ENCODE assay signal across 9 mouse cellular contexts in the genomic region with DNA sequence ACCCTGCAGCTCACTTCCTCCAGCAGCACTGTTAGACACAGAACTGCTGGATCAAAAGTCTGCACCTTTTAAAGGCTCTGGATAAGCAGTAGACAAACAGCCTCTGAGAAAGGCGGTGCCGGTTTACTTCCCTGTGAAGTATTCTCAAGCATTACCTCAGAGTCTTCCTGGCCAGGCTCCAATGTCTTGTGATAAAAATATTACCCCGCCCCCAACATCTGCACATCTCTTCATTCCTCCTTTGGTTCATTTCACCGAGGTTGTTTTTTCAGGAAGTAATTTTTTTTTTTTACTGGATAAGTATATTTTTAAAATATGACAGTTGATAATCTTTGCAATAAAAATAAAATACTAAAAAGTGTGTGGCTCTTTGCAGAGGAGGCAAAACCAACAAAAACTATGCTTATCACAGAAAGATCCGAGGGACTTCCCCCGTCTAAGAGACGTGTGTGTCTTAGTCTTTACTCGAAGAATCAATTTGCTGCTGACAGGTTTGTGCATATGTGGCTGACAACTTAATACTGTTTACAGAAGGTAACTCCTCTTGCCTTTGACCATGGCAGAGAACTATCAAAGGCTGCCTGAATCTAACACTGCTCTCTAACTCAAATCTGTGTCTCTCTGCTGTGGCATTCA.
DNase-seq lines count a peak whose midpoint lies in the region; ATAC-seq and TF ChIP-seq lines count a peak whose summit lies in the region.
"Had no signal": no experiment of that assay in that cellular context is flagged by ENCODE, and none has a peak within 500 bp of the region (broad histone marks: within the 10 kb centered on the region; RNA-seq: fewer than 3 reads in every experiment).

No protein-coding gene starts in this region.

- peak; percentile 58 to 66 for DNase-seq in heart, adult 2 months
- no peak for DNase-seq in heart, embryonic 10.5 days (ENCODE audit: low spot score)
- peak; percentile 41 for DNase-seq in NIH3T3 (ENCODE audit: low read depth)
- DNase-seq in heart, postnatal 14 days, result peak; percentile 55 to 69
- DNase-seq in left cerebral cortex, adult 9 months (ENCODE audit: low spot score in 2 of 2), result no peak
- DNase-seq in right cerebral cortex, adult 18-20 months, result no peak
- DNase-seq in thymus, postnatal 36 days, result no peak
- DNase-seq: cerebellum, adult 8-10 months had no signal

- H3K27me3 ChIP-seq in heart, adult 2 months (ENCODE audit: control insufficient read depth, insufficient read depth, low read length), result no peaks in the 10 kb centered on the region
- H3K27me3 ChIP-seq in heart, embryonic 10.5 days (ENCODE audit: insufficient read depth, poor library complexity, severe bottlenecking), result no peaks in the 10 kb centered on the region

- peaks cover 4% of the 10 kb centered on the region for H3K4me1 ChIP-seq in heart, adult 2 months (ENCODE audit: control insufficient read depth, insufficient read depth, low read length)
- peaks cover 43% of the 10 kb centered on the region for H3K4me1 ChIP-seq in heart, embryonic 10.5 days

- 33% methylated on average over 8 of the region's 8 CpGs for WGBS in heart, adult 2 months
- WGBS in heart, embryonic 10.5 days, result 34% methylated on average over 8 of the region's 8 CpGs

- ATAC-seq in megakaryocyte progenitor cell, adult 5-6 weeks (replicated peaks; ENCODE audit: poor library complexity), result peak; percentile 90

- H3K27ac ChIP-seq in heart, adult 2 months, result peak overlapping the region; percentile 60
- no peak overlapping the region for H3K27ac ChIP-seq in heart, embryonic 10.5 days

- TF ChIP-seq POLR2A in heart, adult 2 months (IDR thresholded peaks at IDR 0.05; ENCODE audit: insufficient read depth, low read depth, low read length), result no peak

- no peak for TF ChIP-seq EP300 in heart, adult 2 months (IDR thresholded peaks at IDR 0.05; ENCODE audit: insufficient read depth, low read depth, low read length)

- TF ChIP-seq CTCF in heart, adult 2 months (IDR thresholded peaks at IDR 0.05), result no peak

- no peaks in the 10 kb centered on the region for H3K79me2 ChIP-seq in heart, adult 2 months (replicated peaks; ENCODE audit: control insufficient read depth, insufficient read depth, low read length)

- no peak overlapping the region for H3K4me3 ChIP-seq in heart, adult 2 months
- no peak overlapping the region for H3K4me3 ChIP-seq in heart, embryonic 10.5 days

- H3K9me3 ChIP-seq in heart, embryonic 10.5 days, result no peaks in the 10 kb centered on the region

- peaks cover 6% of the 10 kb centered on the region for H3K36me3 ChIP-seq in heart, adult 2 months (ENCODE audit: control insufficient read depth, insufficient read depth, low read length)
- H3K36me3 ChIP-seq in heart, embryonic 10.5 days, result no peaks in the 10 kb centered on the region

- intact Hi-C loops in heart, adult 2 months (cut with DNase I), result loop anchor here (2.0 to 5.0 kb wide), 2 partner anchors 66 to 81 kb away; no protein-coding TSS in a partner anchor
- intact Hi-C loops in heart, postnatal 14 days (cut with DNase I), result no loop called here

- H3K9ac ChIP-seq in heart, adult 2 months (ENCODE audit: low read depth, low read length), result no peak overlapping the region

Comparison
In these comparisons a context has a peak if more than half of its experiments do, and no peak if none do; other contexts are left out.
1. DNase-seq: peak in heart, adult 2 months (2 of 2), NIH3T3 (single experiment) and heart, postnatal 14 days (2 of 2); none in heart, embryonic 10.5 days (single experiment), left cerebral cortex, adult 9 months (0 of 2), right cerebral cortex, adult 18-20 months (single experiment) and thymus, postnatal 36 days (0 of 2).